ENCODE assay signal across 8 mouse cellular contexts in the genomic region with DNA sequence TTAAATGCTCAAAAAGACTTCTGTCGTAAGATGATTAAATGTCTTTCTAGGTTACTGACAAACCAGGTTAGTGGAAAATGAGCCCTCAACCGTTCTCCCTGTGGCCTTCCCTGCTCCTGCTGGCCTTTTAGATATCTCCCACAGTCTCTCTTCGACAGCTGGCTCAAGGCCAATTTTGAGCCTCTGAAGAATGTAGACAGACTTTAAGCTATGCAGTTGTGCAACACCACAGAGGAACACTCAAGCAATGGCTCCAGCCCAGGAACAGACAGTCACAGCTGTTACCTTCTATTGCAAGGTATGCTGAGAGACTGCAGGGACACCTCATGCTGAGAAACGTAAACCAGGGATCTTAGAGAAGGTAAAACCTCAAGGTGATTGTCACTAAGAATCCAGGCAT.
DNase-seq lines count a peak whose midpoint lies in the region; ATAC-seq lines count a peak whose summit lies in the region.

No protein-coding gene starts in this region.

- no peak overlapping the region for H3K4me3 ChIP-seq in kidney, embryonic 15.5 days (replicated peaks)

- H3K4me1 ChIP-seq in kidney, embryonic 15.5 days = 0 out of 2 replicates have a peak, but pooled peaks cover 11% of the 10 kb centered on the region

- H3K9ac ChIP-seq in kidney, embryonic 15.5 days = no peak overlapping the region

- H3K27me3 ChIP-seq in kidney, embryonic 15.5 days = no peaks in the 10 kb centered on the region

- peak; percentile 74 for ATAC-seq in kidney, embryonic 15.5 days (replicated peaks; ENCODE audit: low FRiP score)
- no peak for ATAC-seq in monocyte, adult 5-6 weeks (replicated peaks; ENCODE audit: insufficient number of reproducible peaks, low FRiP score, low TSS enrichment, poor library complexity, severe bottlenecking)

- H3K4me2 ChIP-seq in kidney, embryonic 15.5 days = no peak overlapping the region

- H3K27ac ChIP-seq in kidney, embryonic 15.5 days = no peak overlapping the region

- peak; percentile 37 to 63 for DNase-seq in urinary bladder, postnatal 4 days (ENCODE audit: low spot score in 2 of 2)
- DNase-seq in urinary bladder, adult 18-20 months (ENCODE audit: low spot score in 2 of 2) = no peak
- peak; percentile 97 for DNase-seq in heart, adult 11 months
- DNase-seq in mesoderm, embryonic 11.5 days (ENCODE audit: low read depth, low spot score) = peak; percentile 26
- no peak for DNase-seq in right cerebral cortex, postnatal 14 days
- no peak for DNase-seq in left cerebral cortex, adult 18-20 months (ENCODE audit: low spot score in 2 of 2)

- H3K9me3 ChIP-seq in kidney, embryonic 15.5 days (replicated peaks) = no peaks in the 10 kb centered on the region

- no peaks in the 10 kb centered on the region for H3K36me3 ChIP-seq in kidney, embryonic 15.5 days

- 48% methylated on average over 4 of the region's 4 CpGs for WGBS in kidney, embryonic 15.5 days

Comparison
In these comparisons a context has a peak if more than half of its experiments do, and no peak if none do; other contexts are left out.
1. DNase-seq: peak in urinary bladder, postnatal 4 days (2 of 2), heart, adult 11 months (single experiment) and mesoderm, embryonic 11.5 days (single experiment); none in urinary bladder, adult 18-20 months (0 of 2), right cerebral cortex, postnatal 14 days (single experiment) and left cerebral cortex, adult 18-20 months (0 of 2).